Mouse (Mus musculus): Measurements from ENCODE around the gene AL732309.1.

DNA sequence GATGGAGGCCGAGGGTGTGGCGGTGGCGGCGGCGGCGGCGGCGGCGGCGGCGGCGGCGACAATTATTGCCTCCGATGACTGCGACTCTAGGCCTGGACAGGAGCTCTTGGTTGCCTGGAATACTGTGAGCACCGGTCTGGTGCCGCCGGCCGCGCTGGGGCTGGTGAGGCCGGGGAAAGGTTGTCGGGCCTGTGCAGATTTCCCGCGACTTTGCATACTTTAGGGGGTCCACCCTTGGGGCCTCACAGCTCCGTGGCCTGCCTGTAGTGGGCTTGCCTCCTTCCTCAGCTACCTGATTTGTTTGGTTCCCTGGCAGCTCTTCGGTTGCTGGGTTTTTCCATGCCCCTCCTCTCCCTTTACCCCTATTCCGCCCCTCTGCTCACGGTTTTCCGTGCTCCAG is 25.9 kb upstream of the AL732309.1 start:
- TF ChIP-seq CTCF (IDR thresholded peaks at IDR 0.05; ENCODE audit: low read depth) (no peak), EP300 (IDR thresholded peaks at IDR 0.05; ENCODE audit: low read depth) (no peak)
